Comparison of ENCODE assay signal across 9 mouse cellular contexts in genomic region chr10:62101504-62102439, GRCm38 (mm10). TPM values are rescaled to one million over a fixed set of nuclear protein-coding genes. Genes with fewer than 3 reads are reported as not detected.
DNase-seq lines count a peak whose midpoint lies in the region; ATAC-seq and TF ChIP-seq lines count a peak whose summit lies in the region.
"Had no signal": no experiment of that assay in that cellular context is flagged by ENCODE, and none has a peak within 500 bp of the region (broad histone marks: within the 10 kb centered on the region; RNA-seq: fewer than 3 reads in every experiment).

No protein-coding gene starts in this region.

- no peaks in the 10 kb centered on the region for H3K4me1 ChIP-seq in G1E (ENCODE audit: insufficient read depth, low read depth, low read length)
- H3K4me1 ChIP-seq in bone marrow, adult 2 months (ENCODE audit: control insufficient read depth, insufficient read depth, low read length) = no peaks in the 10 kb centered on the region
- no peaks in the 10 kb centered on the region for H3K4me1 ChIP-seq in embryonic fibroblast, embryonic 13.5 days (ENCODE audit: control insufficient read depth, insufficient read depth, low read length)
- peaks cover 32% of the 10 kb centered on the region for H3K4me1 ChIP-seq in hindbrain, embryonic 12.5 days

- no peaks in the 10 kb centered on the region for H3K9me3 ChIP-seq in G1E (replicated peaks)
- H3K9me3 ChIP-seq in hindbrain, embryonic 12.5 days (replicated peaks) = no peaks in the 10 kb centered on the region

- H3K4me2 ChIP-seq in hindbrain, embryonic 12.5 days (replicated peaks) = no peak overlapping the region

- peak; percentile 36; the same call in 1 of the 2 replicates for TF ChIP-seq CTCF in G1E (IDR thresholded peaks at IDR 0.05; ENCODE audit: low read depth, low read length)
- TF ChIP-seq CTCF in bone marrow, adult 2 months (IDR thresholded peaks at IDR 0.05; ENCODE audit: control insufficient read depth, insufficient read depth, low read length) = peak; percentile 66
- TF ChIP-seq CTCF in embryonic fibroblast, embryonic 13.5 days (IDR thresholded peaks at IDR 0.05; ENCODE audit: borderline replicate concordance, insufficient read depth, low read length) = peak; percentile 58; the same call in 1 of the 2 replicates

- no peaks in the 10 kb centered on the region for H3K36me3 ChIP-seq in G1E (replicated peaks)
- no peaks in the 10 kb centered on the region for H3K36me3 ChIP-seq in hindbrain, embryonic 12.5 days

- H3K27ac ChIP-seq in bone marrow, adult 2 months (ENCODE audit: control insufficient read depth, insufficient read depth, low read depth, low read length, poor library complexity) = no peak overlapping the region
- no peak overlapping the region for H3K27ac ChIP-seq in embryonic fibroblast, embryonic 13.5 days (ENCODE audit: insufficient read depth, low read length)
- peak overlapping the region; percentile 94 for H3K27ac ChIP-seq in hindbrain, embryonic 12.5 days

- no peak overlapping the region for H3K9ac ChIP-seq in hindbrain, embryonic 12.5 days

- peak; percentile 23 for DNase-seq in G1E (ENCODE audit: low spot score)
- peak; percentile 91 to 92 for DNase-seq in layer of hippocampus, postnatal 10 days (ENCODE audit: low spot score in 2 of 2)
- DNase-seq in lung, postnatal 14 days = peak; percentile 84
- peak; percentile 88 for DNase-seq in right cerebral cortex, adult 18-20 months
- DNase-seq in yolk sac, embryonic 10.5 days (ENCODE audit: low spot score) = peak; percentile 33

- TF ChIP-seq POLR2A in bone marrow, adult 2 months (IDR thresholded peaks at IDR 0.05; ENCODE audit: borderline replicate concordance, control insufficient read depth, low read depth, low read length) = no peak
- no peak for TF ChIP-seq POLR2A in embryonic fibroblast, embryonic 13.5 days (IDR thresholded peaks at IDR 0.05; ENCODE audit: low read depth, low read length)

- WGBS in bone marrow, adult 2 months = 12% methylated on average over 7 of the region's 7 CpGs
- 9% methylated on average over 7 of the region's 7 CpGs for WGBS in hindbrain, embryonic 12.5 days

- no peak overlapping the region for H3K4me3 ChIP-seq in G1E (ENCODE audit: low read depth, low read length)
- no peak overlapping the region for H3K4me3 ChIP-seq in bone marrow, adult 2 months (replicated peaks; ENCODE audit: control insufficient read depth, low read depth, low read length)
- H3K4me3 ChIP-seq in embryonic fibroblast, embryonic 13.5 days (ENCODE audit: insufficient read depth, low read length) = no peak overlapping the region
- no peak overlapping the region for H3K4me3 ChIP-seq in hindbrain, embryonic 12.5 days

- ATAC-seq in G1E (ENCODE audit: extremely low read depth, insufficient number of reproducible peaks, low FRiP score, poor library complexity, severe bottlenecking) = no peak
- peak; percentile 72 for ATAC-seq in hindbrain, embryonic 12.5 days (ENCODE audit: low FRiP score)

- H3K27me3 ChIP-seq in G1E (ENCODE audit: insufficient read depth, low read length) = no peaks in the 10 kb centered on the region
- peaks cover 16% of the 10 kb centered on the region for H3K27me3 ChIP-seq in hindbrain, embryonic 12.5 days

RNA-seq across cellular contexts. Expression of gene Neurog3, which starts 31.1 kb away (rescaled TPM):
- not detected in 2 replicates for total RNA-seq in G1E (2014; fragmentation: Nextera tagmentation)
- total RNA-seq in G1E (2017) = not detected in 2 replicates
- polyA plus RNA-seq in G1E (2012) = not detected in 2 replicates
- not detected in 2 replicates for polyA plus RNA-seq in bone marrow, adult 2 months (2011; ENCODE audit: insufficient read depth, insufficient read length, low replicate concordance, missing spikeins)
- polyA plus RNA-seq in embryonic fibroblast, embryonic 13.5 days (2011; ENCODE audit: insufficient read length, low read depth, missing spikeins) = not detected in 2 replicates
- polyA plus RNA-seq in hindbrain, embryonic 12.5 days (2016; fragmentation: Nextera tagmentation; extraction: Ambion mirVana) = 0.70 and 0.83 TPM in 2 replicates
- total RNA-seq in layer of hippocampus, postnatal 10 days (2021) = not detected
- total RNA-seq: neutrophil, adult 5-6 weeks had no signal

RNA-seq across cellular contexts. Expression of gene Fam241b, which starts 41.9 kb away (rescaled TPM):
- 2.0 and 3.2 TPM in 2 replicates for total RNA-seq in G1E (2014; fragmentation: Nextera tagmentation)
- 13.2 and 14.2 TPM in 2 replicates for total RNA-seq in G1E (2017)
- polyA plus RNA-seq in G1E (2012) = 9.3 and 10.0 TPM in 2 replicates
- 2.0 TPM in 1 of 2 replicates, not detected in the other for polyA plus RNA-seq in bone marrow, adult 2 months (2011; ENCODE audit: insufficient read depth, insufficient read length, low replicate concordance, missing spikeins)
- 0.81 and 1.3 TPM in 2 replicates for polyA plus RNA-seq in embryonic fibroblast, embryonic 13.5 days (2011; ENCODE audit: insufficient read length, low read depth, missing spikeins)
- 47.5 and 50.0 TPM in 2 replicates for polyA plus RNA-seq in hindbrain, embryonic 12.5 days (2016; fragmentation: Nextera tagmentation; extraction: Ambion mirVana)
- total RNA-seq in layer of hippocampus, postnatal 10 days (2021) = 10 to 100 TPM; 49.1 to 55.5 TPM
- total RNA-seq: neutrophil, adult 5-6 weeks had no signal

Comparison
In these comparisons a context has a peak if more than half of its experiments do, and no peak if none do; other contexts are left out.
1. DNase-seq: peak in every context shown above with its lines; median percentile 92 in layer of hippocampus, postnatal 10 days; 88 in right cerebral cortex, adult 18-20 months; 84 in lung, postnatal 14 days; 33 in yolk sac, embryonic 10.5 days; 23 in G1E.